Mouse (Mus musculus) liver, embryonic 14.5 days (tissue): ENCODE data around the gene Ccdc122.

Experiments
- CTCF ChIP-seq: IDR thresholded peaks from 2 replicates; pipeline ENCODE4 v1.5.1; 2016; ENCODE audit warnings: antibody characterized with exemption, low read depth, control low read depth
- EP300 ChIP-seq: IDR thresholded peaks from 2 replicates; pipeline ENCODE4 v1.6.1; 2016; ENCODE audit warnings: antibody characterized with exemption, low read depth

DNA sequence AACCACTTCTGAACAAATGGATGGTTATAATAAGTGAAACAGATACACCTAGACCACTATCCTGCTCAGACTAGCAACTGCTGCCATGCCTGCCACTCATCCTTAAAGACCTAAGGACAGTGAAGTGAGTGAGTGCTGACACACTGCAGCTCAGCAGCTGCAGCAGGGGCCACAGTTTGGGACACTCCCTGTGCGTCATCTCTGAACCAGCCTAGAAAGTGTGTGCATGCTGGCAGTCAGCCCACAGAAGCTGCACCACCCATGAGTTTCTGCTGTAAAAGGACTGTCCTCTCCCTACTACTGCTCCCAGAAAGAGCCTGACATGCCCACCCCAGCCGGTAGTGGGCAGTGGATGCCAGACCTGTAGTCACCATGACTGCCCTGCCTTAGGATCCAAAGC is 63.7 kb downstream of the Ccdc122 start:
- no peak for TF ChIP-seq CTCF
- TF ChIP-seq EP300 = no peak
